Mouse (Mus musculus): ENCODE results near the gene Pde8a. TPM values are rescaled to one million over a fixed set of nuclear protein-coding genes. Genes with fewer than 3 reads are reported as not detected.

The Pde8a gene
- polyA plus RNA-seq, 1 experiment = 31.6 TPM

DNA sequence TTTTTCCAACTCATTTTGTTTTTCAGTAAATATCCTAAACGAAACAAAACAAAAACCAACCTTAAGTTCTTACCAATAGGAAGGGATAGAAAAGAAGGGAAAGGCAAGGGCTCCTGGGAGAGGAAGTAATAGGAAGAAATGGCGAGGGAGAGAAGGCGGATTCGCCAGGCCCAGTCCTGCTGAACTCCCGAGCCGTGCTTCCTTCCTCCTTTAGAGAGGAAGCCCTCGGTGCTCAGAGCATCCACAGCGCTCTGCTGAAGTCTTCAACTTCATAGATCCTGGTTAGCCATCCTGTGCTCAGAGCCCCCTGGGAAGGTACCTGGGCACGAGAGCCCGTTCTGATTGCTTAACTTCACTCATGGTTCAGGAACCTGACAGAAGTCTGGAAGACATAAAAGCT lies 114.3 kb downstream of the Pde8a start:
- H3K27me3 ChIP-seq (replicated peaks; ENCODE audit: control insufficient read depth, insufficient read depth, low read length) = no peaks in the 10 kb centered on the region
- DNase-seq = no peak
- H3K27ac ChIP-seq (ENCODE audit: insufficient read depth, low read depth, low read length) = no peak overlapping the region
- H3K4me1 ChIP-seq (ENCODE audit: control insufficient read depth, insufficient read depth, low read length) = no peaks in the 10 kb centered on the region
- TF ChIP-seq CTCF (conservative IDR thresholded peaks at IDR 0.05; ENCODE audit: insufficient read depth, insufficient read length, low read depth, low read length) (no peak), POLR2A (IDR thresholded peaks at IDR 0.05; ENCODE audit: low read depth, low read length) (no peak)
- 76% methylated on average over 10 of the region's 10 CpGs for WGBS
- no peaks in the 10 kb centered on the region; the same call in 1 of the 2 replicates for H3K36me3 ChIP-seq (ENCODE audit: control insufficient read depth, insufficient read depth, low read length)
- H3K4me3 ChIP-seq (ENCODE audit: insufficient read depth, low read depth, low read length) = no peak overlapping the region

- 59% methylated on average over 3 of the region's 3 CpGs for WGBS
- TF ChIP-seq CTCF (conservative IDR thresholded peaks at IDR 0.05; ENCODE audit: insufficient read depth, insufficient read length, low read depth, low read length) = no peak
- no peak for TF ChIP-seq POLR2A (IDR thresholded peaks at IDR 0.05; ENCODE audit: low read depth, low read length)
- no peaks in the 10 kb centered on the region for H3K4me1 ChIP-seq (ENCODE audit: control insufficient read depth, insufficient read depth, low read length)
- H3K27me3 ChIP-seq (replicated peaks; ENCODE audit: control insufficient read depth, insufficient read depth, low read length) = no peaks in the 10 kb centered on the region
- H3K27ac ChIP-seq (ENCODE audit: insufficient read depth, low read depth, low read length) = no peak overlapping the region
- no peak for DNase-seq
- H3K36me3 ChIP-seq (ENCODE audit: control insufficient read depth, insufficient read depth, low read length) = peaks cover 2% of the 10 kb centered on the region; the same call in 1 of the 2 replicates
- no peak overlapping the region for H3K4me3 ChIP-seq (ENCODE audit: insufficient read depth, low read depth, low read length)
Measured at GRCm38 (mm10) chr7:81330767-81331166, 117.4 kb downstream of the Pde8a start.

GRCm38 (mm10) chr7:81331851-81332250 lies 118.5 kb downstream of the Pde8a start:
- Histone ChIP-seq H3K27me3 (replicated peaks; ENCODE audit: control insufficient read depth, insufficient read depth, low read length) (no peaks in the 10 kb centered on the region), H3K27ac (ENCODE audit: insufficient read depth, low read depth, low read length) (no peak overlapping the region), H3K4me1 (ENCODE audit: control insufficient read depth, insufficient read depth, low read length) (no peaks in the 10 kb centered on the region), H3K4me3 (ENCODE audit: insufficient read depth, low read depth, low read length) (no peak overlapping the region), H3K36me3 (ENCODE audit: control insufficient read depth, insufficient read depth, low read length) (peaks cover 2% of the 10 kb centered on the region; the same call in 1 of the 2 replicates)
- TF ChIP-seq CTCF (conservative IDR thresholded peaks at IDR 0.05; ENCODE audit: insufficient read depth, insufficient read length, low read depth, low read length) = no peak
- no peak for TF ChIP-seq POLR2A (IDR thresholded peaks at IDR 0.05; ENCODE audit: low read depth, low read length)
- 69% methylated on average over 7 of the region's 7 CpGs for WGBS
- DNase-seq = no peak

DNA sequence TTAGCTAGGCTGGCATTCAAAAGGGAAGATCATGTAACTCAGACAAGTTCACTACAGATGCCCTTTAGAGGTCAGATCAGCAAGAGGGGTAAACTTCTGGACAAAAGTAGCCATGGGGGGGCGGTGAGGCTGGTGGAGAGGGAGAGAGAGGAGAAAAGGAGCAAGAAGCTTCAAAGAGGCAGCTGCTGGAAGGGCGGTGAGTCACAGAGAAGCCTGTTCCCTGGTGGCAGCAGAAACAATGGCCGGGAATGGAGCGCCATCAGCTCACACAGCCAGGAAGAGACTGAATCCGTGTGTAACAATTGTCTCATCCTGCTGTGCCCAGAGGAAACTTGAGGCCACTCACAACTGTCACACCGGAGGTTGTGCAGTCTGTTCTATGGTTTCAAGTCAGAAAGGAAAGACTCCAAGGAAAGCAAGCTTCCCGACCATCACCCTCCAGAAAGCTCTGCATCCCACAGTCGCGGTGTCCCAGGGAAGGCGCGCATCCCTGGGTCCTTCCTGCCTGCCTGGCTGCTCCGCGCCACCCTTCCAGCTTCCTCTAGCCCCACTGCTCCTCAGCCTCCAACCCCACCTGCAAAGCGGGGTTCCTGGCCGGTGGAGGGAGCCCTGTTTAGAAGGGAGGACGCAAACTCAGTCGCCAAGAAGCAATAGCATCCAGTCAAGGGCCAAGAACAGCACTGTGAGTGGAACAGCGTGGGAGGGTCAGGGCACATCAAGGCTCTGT lies 122.5 kb downstream of the Pde8a start:
- WGBS = 73% methylated on average over 18 of the region's 18 CpGs
- DNase-seq = peak; percentile 61
- Histone ChIP-seq H3K36me3 (ENCODE audit: control insufficient read depth, insufficient read depth, low read length) (peaks cover 2% of the 10 kb centered on the region; the same call in 1 of the 2 replicates), H3K27ac (ENCODE audit: insufficient read depth, low read depth, low read length) (peak overlapping the region; percentile 66; the same call in 1 of the 2 replicates), H3K4me3 (ENCODE audit: insufficient read depth, low read depth, low read length) (no peak overlapping the region), H3K4me1 (ENCODE audit: control insufficient read depth, insufficient read depth, low read length) (no peaks in the 10 kb centered on the region; the same call in 1 of the 2 replicates), H3K27me3 (replicated peaks; ENCODE audit: control insufficient read depth, insufficient read depth, low read length) (no peaks in the 10 kb centered on the region)
- TF ChIP-seq CTCF (conservative IDR thresholded peaks at IDR 0.05; ENCODE audit: insufficient read depth, insufficient read length, low read depth, low read length) (no peak), POLR2A (IDR thresholded peaks at IDR 0.05; ENCODE audit: low read depth, low read length) (no peak)

DNA sequence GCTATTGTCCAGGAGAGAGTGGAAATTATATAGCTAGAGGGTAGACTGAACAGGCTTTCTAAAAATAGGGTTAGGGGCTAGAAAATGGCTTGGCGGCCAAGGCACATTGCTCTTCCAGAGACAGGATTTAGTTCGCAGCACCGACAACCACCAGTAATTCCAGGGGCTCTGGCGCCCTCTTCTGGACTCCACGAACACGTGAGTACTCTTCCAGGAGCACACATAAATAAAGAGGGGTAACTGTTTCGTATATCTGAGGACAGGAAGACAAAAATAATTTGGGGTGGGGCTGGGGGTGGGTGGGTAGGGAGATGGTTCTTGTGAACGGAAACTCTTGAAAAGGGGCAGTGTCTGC lies 123.0 kb downstream of the Pde8a start:
- Histone ChIP-seq H3K4me3 (ENCODE audit: insufficient read depth, low read depth, low read length) (no peak overlapping the region), H3K27ac (ENCODE audit: insufficient read depth, low read depth, low read length) (peak overlapping the region; percentile 66; the same call in 1 of the 2 replicates), H3K36me3 (ENCODE audit: control insufficient read depth, insufficient read depth, low read length) (peaks cover 3% of the 10 kb centered on the region; the same call in 1 of the 2 replicates), H3K27me3 (replicated peaks; ENCODE audit: control insufficient read depth, insufficient read depth, low read length) (no peaks in the 10 kb centered on the region), H3K4me1 (ENCODE audit: control insufficient read depth, insufficient read depth, low read length) (no peaks in the 10 kb centered on the region; the same call in 1 of the 2 replicates)
- DNase-seq = peak; percentile 70
- 47% methylated on average over 8 of the region's 8 CpGs for WGBS
- TF ChIP-seq CTCF (conservative IDR thresholded peaks at IDR 0.05; ENCODE audit: insufficient read depth, insufficient read length, low read depth, low read length) (peak; percentile 70), POLR2A (IDR thresholded peaks at IDR 0.05; ENCODE audit: low read depth, low read length) (no peak)

DNA sequence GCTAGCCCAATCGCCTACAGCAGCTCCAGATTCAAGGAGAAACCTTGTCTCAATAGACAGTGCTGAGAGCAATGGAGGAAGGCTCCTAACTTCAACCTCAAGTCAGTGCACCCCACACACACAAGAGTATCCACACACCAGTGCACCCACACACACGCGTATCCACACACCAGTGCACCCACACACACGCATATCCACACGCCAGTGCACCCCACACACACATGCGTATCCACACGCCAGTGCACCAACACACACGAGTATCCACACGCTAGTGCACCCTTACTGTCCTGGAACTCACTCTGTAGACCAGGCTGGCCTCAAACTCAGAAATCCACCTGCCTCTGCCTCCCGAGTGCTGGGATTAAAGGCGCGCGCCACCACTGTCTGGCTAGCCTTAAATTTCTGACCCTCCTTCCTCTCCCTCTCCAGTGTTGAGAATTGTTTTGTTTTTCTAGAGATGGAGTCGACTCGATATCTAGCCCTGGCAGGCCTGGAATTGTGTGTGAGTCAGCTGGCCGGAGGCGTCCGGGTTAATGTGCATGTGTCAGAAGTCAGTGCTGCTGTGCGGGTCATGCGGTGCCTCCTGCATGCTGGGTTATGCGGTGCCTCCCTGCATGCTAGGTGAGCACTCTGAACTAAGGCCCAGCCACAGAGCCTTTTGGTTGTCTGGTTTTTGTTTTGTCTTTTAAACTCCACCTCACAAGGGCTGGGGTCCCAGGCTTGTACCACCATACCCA lies 124.6 kb downstream of the Pde8a start:
- Histone ChIP-seq H3K4me3 (ENCODE audit: insufficient read depth, low read depth, low read length) (no peak overlapping the region), H3K36me3 (ENCODE audit: control insufficient read depth, insufficient read depth, low read length) (peaks cover 5% of the 10 kb centered on the region; the same call in 1 of the 2 replicates), H3K27me3 (replicated peaks; ENCODE audit: control insufficient read depth, insufficient read depth, low read length) (no peaks in the 10 kb centered on the region), H3K27ac (ENCODE audit: insufficient read depth, low read depth, low read length) (no peak overlapping the region), H3K4me1 (ENCODE audit: control insufficient read depth, insufficient read depth, low read length) (peaks cover 6% of the 10 kb centered on the region; the same call in 1 of the 2 replicates)
- WGBS = 81% methylated on average over 21 of the region's 21 CpGs
- DNase-seq = no peak
- TF ChIP-seq CTCF (conservative IDR thresholded peaks at IDR 0.05; ENCODE audit: insufficient read depth, insufficient read length, low read depth, low read length) (no peak), POLR2A (IDR thresholded peaks at IDR 0.05; ENCODE audit: low read depth, low read length) (no peak)

GRCm38 (mm10) chr7:81338522-81338873 lies 125.1 kb downstream of the Pde8a start:
- H3K27me3 ChIP-seq (replicated peaks; ENCODE audit: control insufficient read depth, insufficient read depth, low read length) = no peaks in the 10 kb centered on the region
- H3K27ac ChIP-seq (ENCODE audit: insufficient read depth, low read depth, low read length) = no peak overlapping the region
- DNase-seq = no peak
- peaks cover 5% of the 10 kb centered on the region; the same call in 1 of the 2 replicates for H3K36me3 ChIP-seq (ENCODE audit: control insufficient read depth, insufficient read depth, low read length)
- H3K4me3 ChIP-seq (ENCODE audit: insufficient read depth, low read depth, low read length) = no peak overlapping the region
- 64% methylated on average over 3 of the region's 3 CpGs for WGBS
- no peak for TF ChIP-seq CTCF (conservative IDR thresholded peaks at IDR 0.05; ENCODE audit: insufficient read depth, insufficient read length, low read depth, low read length)
- TF ChIP-seq POLR2A (IDR thresholded peaks at IDR 0.05; ENCODE audit: low read depth, low read length) = no peak
- peaks cover 12% of the 10 kb centered on the region; the same call in 1 of the 2 replicates for H3K4me1 ChIP-seq (ENCODE audit: control insufficient read depth, insufficient read depth, low read length)

All from kidney, adult 2 months (tissue).